Mouse (Mus musculus) liver, embryonic 16.5 days (tissue): ENCODE results near the gene Setd2. TPM values are rescaled to one million over a fixed set of nuclear protein-coding genes. Genes with fewer than 3 reads are reported as not detected.

Source experiments
- ATAC-seq: fragments of 200-750 bp; cut with Nextera tagmentation; 2 replicates; pipeline ENCODE4 v1.8.0; 2017; ENCODE audit warnings: low read depth, mild to moderate bottlenecking, moderate number of reproducible peaks, moderate library complexity
- H3K27ac ChIP-seq: fragments of 300-500 bp; sonication (generic); 2 replicates; pipeline ENCODE4 v1.5.1; 2014; ENCODE audit warnings: mild to moderate bottlenecking, low read length
- H3K27me3 ChIP-seq: fragments of 300-500 bp; sonication (generic); 2 replicates; pipeline ENCODE4 v1.6.1; 2014; ENCODE audit warnings: low read depth, low read length, mixed read lengths; ENCODE audit not compliant: control insufficient read depth, insufficient read depth
- H3K36me3 ChIP-seq: fragments of 300-500 bp; sonication (generic); 2 replicates; pipeline ENCODE4 v1.6.1; 2014; ENCODE audit warnings: mild to moderate bottlenecking; ENCODE audit not compliant: control insufficient read depth, insufficient read depth
- H3K4me1 ChIP-seq: fragments of 300-500 bp; sonication (generic); 2 replicates; pipeline ENCODE4 v1.6.1; 2014; ENCODE audit warnings: low read depth, low read length, mixed read lengths; ENCODE audit not compliant: control insufficient read depth
- H3K4me2 ChIP-seq: fragments of 300-500 bp; sonication (generic); 2 replicates; pipeline ENCODE4 v1.6.1; 2014; ENCODE audit warnings: low read depth, low read length, mixed read lengths
- H3K4me3 ChIP-seq: fragments of 300-500 bp; sonication (generic); 2 replicates; pipeline ENCODE4 v1.5.1; 2014; ENCODE audit warnings: low read depth, mild to moderate bottlenecking, low read length
- H3K9ac ChIP-seq: fragments of 300-500 bp; sonication (generic); 2 replicates; pipeline ENCODE4 v1.6.1; 2014; ENCODE audit warnings: low read depth, low read length
- H3K9me3 ChIP-seq: fragments of 300-500 bp; sonication (generic); replicated peaks from 2 replicates; pipeline ENCODE4 v1.6.1; 2016; ENCODE audit warnings: low read length; ENCODE audit not compliant: control insufficient read depth
- WGBS: fragments of 180-500 bp; shearing (Covaris S2); extraction: QIAGEN DNeasy Blood & Tissue Kit; methylation state at CpG from one replicate; pipeline ENCODE4 v1.1.7; 2014; ENCODE audit not compliant: insufficient replicate concordance; 5-methylcytosine and 5-hydroxymethylcytosine counted together
- polyA plus RNA-seq: library from polyadenylated mRNA; unstranded; fragments of >200 nt; fragmentation: Nextera tagmentation; extraction: Ambion mirVana; gene quantifications from 2 replicates; pipeline ENCODE4 v1.2.1, GENCODE M21; 2015

Gene Setd2
- polyA plus RNA-seq = 9.5 and 10.0 TPM in 2 replicates

GRCm38 (mm10) chr9:110532538-110533291 is at the start of gene Setd2:
TSS of gene Setd2 (plus strand) at chr9:110532597.
- H3K4me3 ChIP-seq = peak within 1 kb of the TSS; percentile 96
- H3K9me3 ChIP-seq = no peaks in the 10 kb centered on the region
- H3K4me2 ChIP-seq = peak within 1 kb of the TSS; percentile 80
- H3K9ac ChIP-seq = peak within 1 kb of the TSS; percentile 99
- under 1% methylated on average over 76 of the region's 109 CpGs for WGBS
- H3K4me1 ChIP-seq = peaks cover 33% of the 10 kb centered on the region
- peak; percentile 62 for ATAC-seq
- H3K27ac ChIP-seq = peak within 1 kb of the TSS; percentile 98
- H3K36me3 ChIP-seq = no peaks in the 10 kb centered on the region
- H3K27me3 ChIP-seq = no peaks in the 10 kb centered on the region

- whole genome bisulfite sequencing = 55% methylated on average over 4 of the region's 4 CpGs
Measured at GRCm38 (mm10) chr9:110488841-110489240, 43.6 kb upstream of the Setd2 start.

GRCm38 (mm10) chr9:110490913-110491312 is 41.5 kb upstream of the Setd2 start:
- 60% methylated on average over 5 of the region's 5 CpGs for WGBS
- Histone ChIP-seq H3K27ac (no peak overlapping the region), H3K4me3 (no peak overlapping the region), H3K27me3 (no peaks in the 10 kb centered on the region), H3K9ac (no peak overlapping the region), H3K36me3 (peaks cover 2% of the 10 kb centered on the region; the same call in 1 of the 2 replicates), H3K4me1 (no peaks in the 10 kb centered on the region), H3K9me3 (peaks cover 5% of the 10 kb centered on the region), H3K4me2 (no peak overlapping the region)
- no peak for ATAC-seq

More at GRCm38 (mm10) chr9:110488841-110489240, 43.6 kb upstream of the Setd2 start:
- Histone ChIP-seq H3K36me3 (peaks cover 2% of the 10 kb centered on the region; the same call in 1 of the 2 replicates), H3K9me3 (peaks cover 5% of the 10 kb centered on the region), H3K4me2 (no peak overlapping the region), H3K4me1 (no peaks in the 10 kb centered on the region), H3K4me3 (no peak overlapping the region), H3K27ac (no peak overlapping the region), H3K9ac (no peak overlapping the region), H3K27me3 (no peaks in the 10 kb centered on the region)
- ATAC-seq = no peak

- 19% methylated on average over 2 of the region's 2 CpGs for WGBS
- H3K9me3 ChIP-seq = no peaks in the 10 kb centered on the region
- H3K27ac ChIP-seq = no peak overlapping the region
- H3K4me3 ChIP-seq = no peak overlapping the region
- no peak overlapping the region for H3K4me2 ChIP-seq
- no peaks in the 10 kb centered on the region for H3K27me3 ChIP-seq
- peaks cover 4% of the 10 kb centered on the region for H3K4me1 ChIP-seq
- H3K36me3 ChIP-seq = no peaks in the 10 kb centered on the region
- ATAC-seq = peak; percentile 37; the same call in 1 of the 2 replicates
- H3K9ac ChIP-seq = no peak overlapping the region
Measured at GRCm38 (mm10) chr9:110525737-110526136, 6.7 kb upstream of the Setd2 start.

GRCm38 (mm10) chr9:110529002-110529737 is 3.2 kb upstream of the Setd2 start:
- no peaks in the 10 kb centered on the region for H3K27me3 ChIP-seq
- H3K4me2 ChIP-seq = no peak overlapping the region
- no peak for ATAC-seq
- H3K27ac ChIP-seq = no peak overlapping the region
- H3K36me3 ChIP-seq = no peaks in the 10 kb centered on the region
- H3K4me3 ChIP-seq = no peak overlapping the region
- WGBS = 58% methylated on average over 9 of the region's 9 CpGs
- H3K4me1 ChIP-seq = peaks cover 13% of the 10 kb centered on the region
- no peaks in the 10 kb centered on the region for H3K9me3 ChIP-seq
- no peak overlapping the region for H3K9ac ChIP-seq

GRCm38 (mm10) chr9:110530650-110531049 is 1.7 kb upstream of the Setd2 start:
- H3K9ac ChIP-seq = no peak overlapping the region
- 24% methylated on average over 3 of the region's 3 CpGs for WGBS
- H3K9me3 ChIP-seq = no peaks in the 10 kb centered on the region
- H3K4me1 ChIP-seq = peaks cover 28% of the 10 kb centered on the region
- H3K27ac ChIP-seq = peak overlapping the region; percentile 28
- H3K27me3 ChIP-seq = no peaks in the 10 kb centered on the region
- no peaks in the 10 kb centered on the region for H3K36me3 ChIP-seq
- no peak overlapping the region for H3K4me3 ChIP-seq
- H3K4me2 ChIP-seq = 0 out of 2 replicates have a peak overlapping the region, but pooled peaks have one; percentile 80
- no peak for ATAC-seq

- WGBS = 27% methylated on average over 6 of the region's 6 CpGs
- H3K27ac ChIP-seq = peak overlapping the region; percentile 42; the same call in 1 of the 2 replicates
- H3K4me3 ChIP-seq = peak overlapping the region; percentile 96
- ATAC-seq = no peak
- no peaks in the 10 kb centered on the region for H3K27me3 ChIP-seq
- no peak overlapping the region for H3K9ac ChIP-seq
- peaks cover 29% of the 10 kb centered on the region for H3K4me1 ChIP-seq
- no peaks in the 10 kb centered on the region for H3K36me3 ChIP-seq
- H3K9me3 ChIP-seq = no peaks in the 10 kb centered on the region
- peak overlapping the region; percentile 80 for H3K4me2 ChIP-seq
Measured at GRCm38 (mm10) chr9:110531151-110531791, 1.1 kb upstream of the Setd2 start.

- H3K9ac ChIP-seq = peak overlapping the region; percentile 65
- H3K36me3 ChIP-seq = no peaks in the 10 kb centered on the region
- H3K4me2 ChIP-seq = peak overlapping the region; percentile 80
- H3K9me3 ChIP-seq = no peaks in the 10 kb centered on the region
- peak; percentile 97 for ATAC-seq
- WGBS = under 1% methylated on average over 49 of the region's 53 CpGs
- peak overlapping the region; percentile 96 for H3K4me3 ChIP-seq
- peak overlapping the region; percentile 98 for H3K27ac ChIP-seq
- no peaks in the 10 kb centered on the region for H3K27me3 ChIP-seq
- H3K4me1 ChIP-seq = peaks cover 33% of the 10 kb centered on the region
Measured at GRCm38 (mm10) chr9:110531914-110532489, 395 bp upstream of the Setd2 start.
